Mouse (Mus musculus) hindbrain, embryonic 14.5 days (tissue): Measurements from ENCODE around the gene Nanog. TPM values are rescaled to one million over a fixed set of nuclear protein-coding genes. Genes with fewer than 3 reads are reported as not detected.

ENCODE experiments used
- ATAC-seq: fragments of 200-750 bp; cut with Nextera tagmentation; 2 replicates; pipeline ENCODE4 v1.8.0; 2017; ENCODE audit warnings: moderate number of reproducible peaks, mild to moderate bottlenecking, moderate TSS enrichment, moderate library complexity; ENCODE audit not compliant: low FRiP score
- DNase-seq: peaks from one replicate; pipeline ENCODE4 v3.0.0-alpha.2; 2015; ENCODE audit warnings: low spot score
- H3K27ac ChIP-seq: fragments of 300-500 bp; sonication (generic); 2 replicates; pipeline ENCODE4 v1.5.1; 2014; ENCODE audit warnings: mild to moderate bottlenecking, moderate library complexity
- H3K27me3 ChIP-seq: fragments of 300-500 bp; sonication (generic); 2 replicates; pipeline ENCODE4 v1.6.1; 2014; ENCODE audit warnings: mild to moderate bottlenecking, low read length, mixed read lengths; ENCODE audit not compliant: control insufficient read depth, insufficient read depth
- H3K36me3 ChIP-seq: fragments of 300-500 bp; sonication (generic); replicated peaks from 2 replicates; pipeline ENCODE4 v1.6.1; 2014; ENCODE audit not compliant: control insufficient read depth, insufficient read depth
- H3K4me1 ChIP-seq: fragments of 300-500 bp; sonication (generic); replicated peaks from 2 replicates; pipeline ENCODE4 v1.6.1; 2014; ENCODE audit warnings: antibody characterized with exemption, low read length, mixed read lengths; ENCODE audit not compliant: control insufficient read depth, insufficient read depth
- H3K4me2 ChIP-seq: fragments of 300-500 bp; sonication (generic); replicated peaks from 2 replicates; pipeline ENCODE4 v1.6.1; 2014; ENCODE audit warnings: mild to moderate bottlenecking, moderate library complexity
- H3K4me3 ChIP-seq: fragments of 300-500 bp; sonication (generic); replicated peaks from 2 replicates; pipeline ENCODE4 v1.5.1; 2014; ENCODE audit warnings: mild to moderate bottlenecking, low read length
- H3K9ac ChIP-seq: fragments of 300-500 bp; sonication (generic); 2 replicates; pipeline ENCODE4 v1.6.1; 2014
- H3K9me3 ChIP-seq: fragments of 300-500 bp; sonication (generic); 2 replicates; pipeline ENCODE4 v1.6.1; 2016; ENCODE audit warnings: low read length; ENCODE audit not compliant: control insufficient read depth
- WGBS: fragments of 180-500 bp; shearing (Covaris S2); extraction: QIAGEN DNeasy Blood & Tissue Kit; methylation state at CpG from one replicate; pipeline ENCODE4 v1.1.7; 2014; 5-methylcytosine and 5-hydroxymethylcytosine counted together
- polyA plus RNA-seq: library from polyadenylated mRNA; unstranded; fragments of >200 nt; fragmentation: Nextera tagmentation; extraction: Ambion mirVana; gene quantifications from 2 replicates; pipeline ENCODE4 v1.2.1, GENCODE M21; 2014

The Nanog gene
- 0.09 TPM in 1 of 2 replicates, not detected in the other for polyA plus RNA-seq

DNA sequence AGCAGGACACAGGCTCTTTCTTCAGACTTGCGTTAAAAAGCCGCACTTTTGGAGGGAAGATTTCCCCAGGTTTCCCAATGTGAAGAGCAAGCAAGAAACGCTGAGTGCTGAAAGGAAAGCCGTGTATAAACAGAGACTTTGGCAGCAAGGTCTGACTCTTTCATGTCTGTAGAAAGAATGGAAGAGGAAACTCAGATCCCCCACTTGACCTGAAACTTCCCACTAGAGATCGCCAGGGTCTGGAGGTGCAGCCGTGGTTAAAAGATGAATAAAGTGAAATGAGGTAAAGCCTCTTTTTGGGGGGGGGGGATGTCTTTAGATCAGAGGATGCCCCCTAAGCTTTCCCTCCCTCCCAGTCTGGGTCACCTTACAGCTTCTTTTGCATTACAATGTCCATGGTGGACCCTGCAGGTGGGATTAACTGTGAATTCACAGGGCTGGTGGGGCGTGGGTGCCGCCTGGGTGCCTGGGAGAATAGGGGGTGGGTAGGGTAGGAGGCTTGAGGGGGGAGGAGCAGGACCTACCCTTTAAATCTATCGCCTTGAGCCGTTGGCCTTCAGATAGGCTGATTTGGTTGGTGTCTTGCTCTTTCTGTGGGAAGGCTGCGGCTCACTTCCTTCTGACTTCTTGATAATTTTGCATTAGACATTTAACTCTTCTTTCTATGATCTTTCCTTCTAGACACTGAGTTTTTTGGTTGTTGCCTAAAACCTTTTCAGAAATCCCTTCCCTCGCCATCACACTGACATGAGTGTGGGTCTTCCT lies at the start of gene Nanog:
Gene Nanog (plus strand): TSS at position 454 of the 765 bp plus-strand sequence.
- DNase-seq, result no peak
- WGBS, result 24% methylated on average over 12 of the region's 12 CpGs

GRCm38 (mm10) chr6:122657630-122658029 lies 49.7 kb upstream of the Nanog start:
- ATAC-seq, result no peak
- no peak for DNase-seq
- Histone ChIP-seq H3K9me3 (no peaks in the 10 kb centered on the region), H3K27ac (no peak overlapping the region), H3K4me2 (no peak overlapping the region), H3K36me3 (no peaks in the 10 kb centered on the region), H3K27me3 (peaks cover 9% of the 10 kb centered on the region; the same call in 1 of the 2 replicates), H3K4me3 (no peak overlapping the region), H3K9ac (no peak overlapping the region), H3K4me1 (no peaks in the 10 kb centered on the region)
- WGBS, result 83% methylated on average over 5 of the region's 5 CpGs

More for the DNA sequence above, at the start of gene Nanog:
- Histone ChIP-seq H3K27ac (no peak within 1 kb of the TSS), H3K36me3 (no peaks in the 10 kb centered on the region), H3K4me2 (no peak within 1 kb of the TSS), H3K4me3 (no peak within 1 kb of the TSS), H3K9me3 (no peaks in the 10 kb centered on the region), H3K9ac (no peak within 1 kb of the TSS), H3K4me1 (0 out of 2 replicates have a peak, but pooled peaks cover 3% of the 10 kb centered on the region), H3K27me3 (peaks cover 11% of the 10 kb centered on the region; the same call in 1 of the 2 replicates)
- ATAC-seq, result no peak

DNA sequence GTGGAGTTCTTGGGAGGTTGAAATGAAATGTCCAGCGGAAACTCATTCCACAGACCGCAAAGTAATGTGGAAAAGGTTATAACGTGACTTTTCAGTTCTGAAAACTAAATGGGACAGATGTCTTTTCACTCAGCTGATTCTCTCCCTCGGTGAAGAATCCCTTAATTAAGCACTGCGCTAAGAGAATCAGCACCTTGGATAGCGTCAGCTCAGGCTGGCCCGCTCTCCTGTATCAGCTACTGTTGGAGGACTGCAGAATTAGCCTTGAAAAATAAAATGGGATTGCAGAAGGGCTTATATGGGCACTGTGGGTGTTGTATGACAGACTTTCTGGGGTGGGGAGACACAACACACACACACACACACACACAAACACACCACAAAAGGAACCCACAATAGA lies 47.7 kb upstream of the Nanog start:
- Histone ChIP-seq H3K36me3 (no peaks in the 10 kb centered on the region), H3K9me3 (no peaks in the 10 kb centered on the region), H3K4me3 (no peak overlapping the region), H3K9ac (no peak overlapping the region), H3K27me3 (peaks cover 9% of the 10 kb centered on the region; the same call in 1 of the 2 replicates), H3K27ac (no peak overlapping the region), H3K4me1 (no peaks in the 10 kb centered on the region), H3K4me2 (no peak overlapping the region)
- DNase-seq (peak; percentile 56), ATAC-seq (no peak)
- 24% methylated on average over 7 of the region's 7 CpGs for WGBS

GRCm38 (mm10) chr6:122660601-122661379 lies 46.5 kb upstream of the Nanog start:
- Histone ChIP-seq H3K4me3 (no peak overlapping the region), H3K9ac (no peak overlapping the region), H3K9me3 (no peaks in the 10 kb centered on the region), H3K27ac (no peak overlapping the region), H3K4me1 (no peaks in the 10 kb centered on the region), H3K36me3 (no peaks in the 10 kb centered on the region), H3K27me3 (peaks cover 9% of the 10 kb centered on the region; the same call in 1 of the 2 replicates), H3K4me2 (no peak overlapping the region)
- peak; percentile 57; the same call in 1 of the 2 replicates for ATAC-seq
- 40% methylated on average over 8 of the region's 8 CpGs for WGBS
- peak; percentile 82 for DNase-seq

GRCm38 (mm10) chr6:122662551-122663264 lies 44.6 kb upstream of the Nanog start:
- no peaks in the 10 kb centered on the region for H3K36me3 ChIP-seq
- H3K4me2 ChIP-seq, result no peak overlapping the region
- no peak overlapping the region for H3K4me3 ChIP-seq
- peaks cover 9% of the 10 kb centered on the region; the same call in 1 of the 2 replicates for H3K27me3 ChIP-seq
- DNase-seq (no peak), ATAC-seq (no peak)
- no peak overlapping the region for H3K9ac ChIP-seq
- no peaks in the 10 kb centered on the region for H3K4me1 ChIP-seq
- H3K9me3 ChIP-seq, result no peaks in the 10 kb centered on the region
- no peak overlapping the region for H3K27ac ChIP-seq
- 35% methylated on average over 22 of the region's 22 CpGs for WGBS

GRCm38 (mm10) chr6:122663596-122664206 lies 43.6 kb upstream of the Nanog start:
- 51% methylated on average over 14 of the region's 14 CpGs for WGBS
- no peak for DNase-seq
- Histone ChIP-seq H3K9ac (no peak overlapping the region), H3K27ac (no peak overlapping the region), H3K4me1 (no peaks in the 10 kb centered on the region), H3K4me2 (no peak overlapping the region), H3K27me3 (peaks cover 9% of the 10 kb centered on the region; the same call in 1 of the 2 replicates), H3K36me3 (no peaks in the 10 kb centered on the region), H3K9me3 (no peaks in the 10 kb centered on the region), H3K4me3 (no peak overlapping the region)
- no peak for ATAC-seq

GRCm38 (mm10) chr6:122665866-122666265 lies 41.4 kb upstream of the Nanog start:
- H3K27me3 ChIP-seq, result peaks cover 9% of the 10 kb centered on the region; the same call in 1 of the 2 replicates
- H3K4me2 ChIP-seq, result no peak overlapping the region
- no peak overlapping the region for H3K4me3 ChIP-seq
- no peak for DNase-seq
- H3K36me3 ChIP-seq, result no peaks in the 10 kb centered on the region
- whole genome bisulfite sequencing, result 78% methylated on average over 7 of the region's 7 CpGs
- no peak overlapping the region for H3K9ac ChIP-seq
- no peak overlapping the region for H3K27ac ChIP-seq
- no peak for ATAC-seq
- H3K4me1 ChIP-seq, result no peaks in the 10 kb centered on the region
- H3K9me3 ChIP-seq, result no peaks in the 10 kb centered on the region

DNA sequence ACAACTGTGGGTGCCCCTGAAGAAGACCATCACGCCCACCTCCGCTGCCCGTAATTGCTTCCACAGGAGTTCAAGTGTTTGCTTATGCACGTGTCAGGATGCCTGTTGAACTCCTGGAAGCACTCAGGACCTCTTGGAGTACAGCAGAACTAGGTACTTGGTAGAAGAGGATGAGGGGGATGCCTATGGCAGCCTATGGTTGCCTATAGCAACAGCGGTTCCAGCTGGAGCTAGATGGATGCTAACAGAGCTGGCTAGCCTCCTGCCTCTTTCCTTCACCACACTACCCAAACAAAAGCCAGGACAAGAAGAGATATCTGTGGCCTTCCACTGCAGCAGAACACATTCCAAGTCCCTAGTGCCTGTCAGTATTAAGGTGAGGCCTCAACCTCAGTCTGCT lies 39.6 kb upstream of the Nanog start:
- Histone ChIP-seq H3K9ac (no peak overlapping the region), H3K27me3 (no peaks in the 10 kb centered on the region; the same call in 1 of the 2 replicates), H3K4me1 (no peaks in the 10 kb centered on the region), H3K9me3 (no peaks in the 10 kb centered on the region), H3K4me2 (no peak overlapping the region), H3K36me3 (no peaks in the 10 kb centered on the region), H3K27ac (no peak overlapping the region), H3K4me3 (no peak overlapping the region)
- no peak for DNase-seq
- WGBS, result 69% methylated on average over 5 of the region's 5 CpGs
- no peak for ATAC-seq
